Mouse (Mus musculus): ENCODE results near the gene Acox1. TPM values are rescaled to one million over a fixed set of nuclear protein-coding genes. Genes with fewer than 3 reads are reported as not detected.

Acox1 gene
- polyA plus RNA-seq, 1 experiment from 2014 or later, result 38.6 TPM

DNA sequence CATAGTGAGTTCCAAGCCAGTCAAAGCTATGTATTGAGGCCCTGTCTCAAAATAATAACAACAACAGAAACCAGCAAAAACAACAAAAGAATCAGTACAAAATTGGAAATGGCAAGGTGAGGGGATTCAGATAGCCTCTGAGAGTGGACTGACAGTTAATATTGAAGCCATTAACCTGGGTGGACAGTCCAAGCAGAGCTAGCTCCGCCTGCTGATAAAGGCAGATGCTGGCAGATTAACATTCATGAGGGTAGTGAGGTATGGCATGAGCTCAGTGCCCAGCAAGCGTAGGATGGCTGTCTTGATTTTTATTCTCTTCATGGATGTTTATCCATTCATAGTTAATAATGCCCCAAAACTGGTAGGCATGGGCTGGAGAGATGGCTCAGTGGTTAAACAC lies 2.3 kb upstream of the Acox1 start:
- Histone ChIP-seq H3K27ac (ENCODE audit: low read length) (no peak overlapping the region), H3K9ac (ENCODE audit: low read length) (no peak overlapping the region), H3K4me1 (ENCODE audit: control insufficient read depth, insufficient read depth, low read length) (peaks cover 10% of the 10 kb centered on the region), H3K36me3 (ENCODE audit: control insufficient read depth, insufficient read depth) (peaks cover 16% of the 10 kb centered on the region), H3K4me2 (ENCODE audit: low read depth, low read length) (no peak overlapping the region), H3K4me3 (ENCODE audit: low read length) (no peak overlapping the region), H3K9me3 (replicated peaks; ENCODE audit: control insufficient read depth, low read length) (no peaks in the 10 kb centered on the region), H3K27me3 (ENCODE audit: control insufficient read depth, insufficient read depth, low read length) (no peaks in the 10 kb centered on the region)
- 92% methylated on average over 2 of the region's 2 CpGs for WGBS
- ATAC-seq (replicated peaks; ENCODE audit: extremely low read depth, insufficient read depth, low FRiP score), result no peak

DNA sequence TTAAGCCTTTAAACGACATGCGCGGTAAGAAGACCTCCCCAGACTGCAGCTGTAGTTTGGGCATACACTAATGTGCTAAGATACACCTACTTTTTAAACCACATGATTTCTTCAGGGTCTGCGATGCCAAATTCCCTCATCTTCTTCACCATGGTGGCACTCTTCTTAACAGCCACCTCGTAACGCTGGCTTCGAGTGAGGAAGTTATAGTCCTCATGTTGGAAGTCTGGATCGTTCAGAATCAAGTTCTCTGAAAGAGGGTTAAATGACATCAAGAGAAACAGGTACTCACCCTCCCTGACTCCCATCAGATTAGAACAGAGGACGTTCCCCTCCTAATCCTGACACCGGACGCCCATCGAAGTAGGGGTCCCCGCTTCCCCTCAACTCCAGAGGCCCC lies 713 bp downstream of the Acox1 start:
- 17% methylated on average over 13 of the region's 13 CpGs for WGBS
- H3K9me3 ChIP-seq (replicated peaks; ENCODE audit: control insufficient read depth, low read length), result no peaks in the 10 kb centered on the region
- peaks cover 13% of the 10 kb centered on the region for H3K4me1 ChIP-seq (ENCODE audit: control insufficient read depth, insufficient read depth, low read length)
- peak overlapping the region; percentile 80 for H3K4me3 ChIP-seq (ENCODE audit: low read length)
- no peaks in the 10 kb centered on the region for H3K27me3 ChIP-seq (ENCODE audit: control insufficient read depth, insufficient read depth, low read length)
- H3K27ac ChIP-seq (ENCODE audit: low read length), result peak overlapping the region; percentile 86
- H3K4me2 ChIP-seq (ENCODE audit: low read depth, low read length), result peak overlapping the region; percentile 78
- peak overlapping the region; percentile 92 for H3K9ac ChIP-seq (ENCODE audit: low read length)
- no peak for ATAC-seq (replicated peaks; ENCODE audit: extremely low read depth, insufficient read depth, low FRiP score)
- peaks cover 7% of the 10 kb centered on the region for H3K36me3 ChIP-seq (ENCODE audit: control insufficient read depth, insufficient read depth)

DNA sequence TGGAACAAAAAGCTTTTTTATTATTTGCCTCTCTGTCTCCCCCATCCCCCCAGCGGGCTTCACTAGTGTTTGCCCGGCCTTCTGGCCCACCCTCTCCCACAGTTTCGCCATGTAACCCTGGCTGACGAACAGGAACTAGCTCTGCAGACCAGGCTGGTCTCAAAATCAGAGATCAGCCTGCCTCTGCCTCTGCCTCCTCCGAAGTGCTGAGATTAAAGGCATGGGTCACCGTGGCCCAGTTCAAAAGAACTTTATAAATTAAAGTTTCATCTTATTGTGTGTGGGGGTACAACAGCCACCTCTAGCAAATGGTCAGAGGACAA lies 1.3 kb downstream of the Acox1 start:
- H3K27me3 ChIP-seq (ENCODE audit: control insufficient read depth, insufficient read depth, low read length), result no peaks in the 10 kb centered on the region
- no peak overlapping the region for H3K27ac ChIP-seq (ENCODE audit: low read length)
- H3K4me1 ChIP-seq (ENCODE audit: control insufficient read depth, insufficient read depth, low read length), result peaks cover 13% of the 10 kb centered on the region
- H3K4me3 ChIP-seq (ENCODE audit: low read length), result peak overlapping the region; percentile 80
- H3K4me2 ChIP-seq (ENCODE audit: low read depth, low read length), result peak overlapping the region; percentile 78
- ATAC-seq (replicated peaks; ENCODE audit: extremely low read depth, insufficient read depth, low FRiP score), result no peak
- H3K36me3 ChIP-seq (ENCODE audit: control insufficient read depth, insufficient read depth), result peaks cover 7% of the 10 kb centered on the region
- no peaks in the 10 kb centered on the region for H3K9me3 ChIP-seq (replicated peaks; ENCODE audit: control insufficient read depth, low read length)
- WGBS, result 91% methylated on average over 6 of the region's 6 CpGs
- H3K9ac ChIP-seq (ENCODE audit: low read length), result peak overlapping the region; percentile 92; the same call in 1 of the 2 replicates

DNA sequence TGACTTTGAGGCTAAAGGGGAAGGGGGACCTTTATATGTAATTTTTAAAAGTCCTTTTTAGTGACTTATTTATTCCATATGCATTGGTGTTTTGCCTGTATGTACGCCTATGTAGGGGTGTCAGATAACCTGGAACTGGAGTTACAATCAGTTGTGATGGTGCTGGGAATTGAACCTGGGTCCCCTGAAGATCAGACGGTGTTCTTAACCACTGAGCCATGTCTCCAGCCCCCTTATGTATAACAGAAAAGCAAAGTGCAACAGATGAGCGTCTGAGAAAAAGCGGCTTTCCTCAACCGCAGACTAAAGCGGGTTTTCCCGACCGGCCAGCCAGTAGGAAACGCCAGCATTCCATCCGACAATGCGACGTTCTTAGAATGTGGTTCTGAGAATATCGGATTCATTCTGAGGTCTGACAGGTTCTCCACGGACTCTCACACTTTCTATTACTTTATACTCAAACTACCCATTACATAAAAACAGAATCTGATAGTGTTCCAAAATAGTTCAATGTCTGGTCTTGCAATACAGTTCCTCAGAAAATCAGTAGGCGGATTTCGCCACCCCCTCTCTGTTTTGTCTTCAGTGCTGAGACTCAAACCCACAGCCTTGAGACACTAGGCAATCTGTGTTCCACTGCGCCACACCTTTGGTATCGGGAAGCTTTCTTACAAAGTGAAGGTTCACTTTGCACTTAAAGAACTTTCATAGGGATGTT lies 1.8 kb downstream of the Acox1 start:
- Histone ChIP-seq H3K4me3 (ENCODE audit: low read length) (peak overlapping the region; percentile 80; the same call in 1 of the 2 replicates), H3K4me2 (ENCODE audit: low read depth, low read length) (no peak overlapping the region), H3K9ac (ENCODE audit: low read length) (no peak overlapping the region), H3K4me1 (ENCODE audit: control insufficient read depth, insufficient read depth, low read length) (peaks cover 13% of the 10 kb centered on the region), H3K27me3 (ENCODE audit: control insufficient read depth, insufficient read depth, low read length) (no peaks in the 10 kb centered on the region), H3K27ac (ENCODE audit: low read length) (no peak overlapping the region), H3K9me3 (replicated peaks; ENCODE audit: control insufficient read depth, low read length) (no peaks in the 10 kb centered on the region), H3K36me3 (ENCODE audit: control insufficient read depth, insufficient read depth) (peaks cover 7% of the 10 kb centered on the region)
- 92% methylated on average over 18 of the region's 18 CpGs for WGBS
- ATAC-seq (replicated peaks; ENCODE audit: extremely low read depth, insufficient read depth, low FRiP score), result no peak

DNA sequence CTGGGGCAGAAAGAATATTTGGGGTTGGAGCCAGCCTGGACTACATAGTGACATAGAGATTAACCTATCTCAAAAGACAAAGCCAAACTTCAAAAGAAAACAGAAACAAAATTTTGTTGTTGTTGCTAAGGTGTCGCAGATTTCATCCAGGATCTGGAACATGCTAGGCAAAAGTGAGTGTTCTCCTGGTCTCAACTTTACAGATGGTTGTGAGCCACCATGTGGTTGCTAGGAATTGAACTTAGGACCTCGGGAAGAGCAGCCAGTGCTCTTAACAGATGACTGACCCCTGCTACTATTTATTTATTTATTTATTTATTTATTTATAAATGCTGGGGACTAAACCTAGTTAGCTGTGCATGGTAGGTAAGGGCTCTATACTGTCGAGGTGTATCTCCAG lies 2.5 kb downstream of the Acox1 start:
- Histone ChIP-seq H3K36me3 (ENCODE audit: control insufficient read depth, insufficient read depth) (peaks cover 7% of the 10 kb centered on the region), H3K27ac (ENCODE audit: low read length) (no peak overlapping the region), H3K4me3 (ENCODE audit: low read length) (no peak overlapping the region), H3K4me1 (ENCODE audit: control insufficient read depth, insufficient read depth, low read length) (peaks cover 13% of the 10 kb centered on the region), H3K4me2 (ENCODE audit: low read depth, low read length) (no peak overlapping the region), H3K27me3 (ENCODE audit: control insufficient read depth, insufficient read depth, low read length) (no peaks in the 10 kb centered on the region), H3K9me3 (replicated peaks; ENCODE audit: control insufficient read depth, low read length) (no peaks in the 10 kb centered on the region), H3K9ac (ENCODE audit: low read length) (no peak overlapping the region)
- WGBS, result 82% methylated on average over 3 of the region's 3 CpGs
- no peak for ATAC-seq (replicated peaks; ENCODE audit: extremely low read depth, insufficient read depth, low FRiP score)

DNA sequence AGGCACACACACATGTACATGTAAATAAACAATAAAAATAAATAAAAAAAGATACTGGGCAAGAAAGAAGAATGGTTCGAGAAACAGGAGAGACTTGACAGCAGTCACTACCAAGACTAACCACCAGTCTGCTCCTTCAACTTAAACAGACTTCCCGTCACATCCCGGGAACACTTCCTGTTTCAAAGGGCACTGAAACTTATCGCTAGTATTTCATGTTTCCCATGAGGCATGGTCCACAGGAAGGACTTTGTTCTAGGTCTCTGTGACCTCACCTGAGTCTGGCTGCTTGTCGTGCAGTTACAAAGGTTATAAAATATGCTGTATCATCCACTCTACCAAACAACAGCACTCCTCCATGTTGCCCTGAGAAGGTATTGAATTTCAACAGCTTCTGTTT lies 3.6 kb downstream of the Acox1 start:
- peaks cover 7% of the 10 kb centered on the region for H3K36me3 ChIP-seq (ENCODE audit: control insufficient read depth, insufficient read depth)
- no peaks in the 10 kb centered on the region for H3K9me3 ChIP-seq (replicated peaks; ENCODE audit: control insufficient read depth, low read length)
- no peak for ATAC-seq (replicated peaks; ENCODE audit: extremely low read depth, insufficient read depth, low FRiP score)
- H3K4me2 ChIP-seq (ENCODE audit: low read depth, low read length), result no peak overlapping the region
- no peak overlapping the region for H3K9ac ChIP-seq (ENCODE audit: low read length)
- H3K27ac ChIP-seq (ENCODE audit: low read length), result no peak overlapping the region; the same call in 1 of the 2 replicates
- H3K27me3 ChIP-seq (ENCODE audit: control insufficient read depth, insufficient read depth, low read length), result no peaks in the 10 kb centered on the region
- H3K4me3 ChIP-seq (ENCODE audit: low read length), result no peak overlapping the region
- 56% methylated on average over 5 of the region's 5 CpGs for WGBS
- H3K4me1 ChIP-seq (ENCODE audit: control insufficient read depth, insufficient read depth, low read length), result peaks cover 13% of the 10 kb centered on the region

DNA sequence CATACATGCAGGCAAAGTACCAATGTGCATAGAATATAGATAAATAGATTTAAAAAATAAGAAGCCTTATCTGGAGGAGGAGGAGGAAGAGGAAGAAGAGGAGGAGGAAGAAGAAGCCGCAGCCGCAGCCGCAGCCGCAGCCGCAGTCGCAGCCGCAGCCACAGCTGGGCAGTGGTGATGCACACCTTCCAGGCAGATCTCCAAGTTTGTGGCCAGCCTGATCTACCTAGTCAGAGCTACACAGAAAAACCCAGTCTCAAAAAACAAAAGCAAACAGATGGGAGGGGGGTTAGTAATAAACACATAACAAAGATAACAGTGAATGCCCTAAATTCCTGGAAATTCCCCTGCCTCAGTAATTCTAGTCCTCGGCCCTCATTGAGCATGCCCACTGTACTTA lies 4.2 kb downstream of the Acox1 start:
- Histone ChIP-seq H3K4me3 (ENCODE audit: low read length) (no peak overlapping the region), H3K4me2 (ENCODE audit: low read depth, low read length) (no peak overlapping the region), H3K36me3 (ENCODE audit: control insufficient read depth, insufficient read depth) (peaks cover 11% of the 10 kb centered on the region), H3K27ac (ENCODE audit: low read length) (no peak overlapping the region), H3K9me3 (replicated peaks; ENCODE audit: control insufficient read depth, low read length) (no peaks in the 10 kb centered on the region), H3K27me3 (ENCODE audit: control insufficient read depth, insufficient read depth, low read length) (no peaks in the 10 kb centered on the region), H3K9ac (ENCODE audit: low read length) (no peak overlapping the region), H3K4me1 (ENCODE audit: control insufficient read depth, insufficient read depth, low read length) (peaks cover 12% of the 10 kb centered on the region)
- no peak for ATAC-seq (replicated peaks; ENCODE audit: extremely low read depth, insufficient read depth, low FRiP score)
- WGBS, result 86% methylated on average over 8 of the region's 8 CpGs

DNA sequence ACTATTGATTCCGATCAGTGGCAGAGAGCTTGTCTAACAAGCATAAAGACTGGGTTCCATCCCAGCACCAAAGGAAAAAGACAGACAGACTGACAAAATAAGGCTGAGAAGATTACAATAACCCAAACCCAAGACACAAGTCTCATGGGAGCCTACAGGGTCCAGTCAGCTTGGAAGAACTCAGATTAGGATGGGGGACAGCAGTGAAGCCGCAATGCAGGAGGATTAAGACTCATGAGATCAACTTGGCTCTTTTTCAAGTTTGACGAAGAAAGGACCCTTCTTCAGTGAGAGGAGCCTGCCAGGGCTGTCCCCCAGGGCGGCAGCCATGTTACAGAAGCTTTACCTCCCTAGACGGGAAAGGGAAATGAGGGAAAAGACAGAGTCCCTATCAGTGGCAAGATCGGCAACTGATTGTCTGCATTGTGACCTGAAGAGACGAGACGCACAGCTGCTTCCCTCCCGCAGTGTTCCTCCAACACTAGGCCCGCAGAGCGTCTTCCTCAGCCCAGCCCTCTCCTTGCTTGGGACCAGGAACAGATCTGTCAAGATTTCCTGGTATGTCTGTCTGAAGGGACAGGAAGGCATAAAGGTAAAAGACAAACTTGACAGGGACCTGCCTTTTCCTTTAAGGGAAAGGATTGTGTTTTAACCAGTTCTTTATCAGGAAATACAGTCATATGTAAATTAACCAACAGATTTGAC lies 11.5 kb downstream of the Acox1 start:
- no peaks in the 10 kb centered on the region for H3K27me3 ChIP-seq (ENCODE audit: control insufficient read depth, insufficient read depth, low read length)
- H3K9ac ChIP-seq (ENCODE audit: low read length), result no peak overlapping the region
- H3K36me3 ChIP-seq (ENCODE audit: control insufficient read depth, insufficient read depth), result peaks cover 18% of the 10 kb centered on the region
- H3K27ac ChIP-seq (ENCODE audit: low read length), result peak overlapping the region; percentile 19; the same call in 1 of the 2 replicates
- no peak overlapping the region for H3K4me3 ChIP-seq (ENCODE audit: low read length)
- no peak for ATAC-seq (replicated peaks; ENCODE audit: extremely low read depth, insufficient read depth, low FRiP score)
- 56% methylated on average over 11 of the region's 11 CpGs for WGBS
- no peak overlapping the region for H3K4me2 ChIP-seq (ENCODE audit: low read depth, low read length)
- no peaks in the 10 kb centered on the region for H3K9me3 ChIP-seq (replicated peaks; ENCODE audit: control insufficient read depth, low read length)
- peaks cover 5% of the 10 kb centered on the region for H3K4me1 ChIP-seq (ENCODE audit: control insufficient read depth, insufficient read depth, low read length)

DNA sequence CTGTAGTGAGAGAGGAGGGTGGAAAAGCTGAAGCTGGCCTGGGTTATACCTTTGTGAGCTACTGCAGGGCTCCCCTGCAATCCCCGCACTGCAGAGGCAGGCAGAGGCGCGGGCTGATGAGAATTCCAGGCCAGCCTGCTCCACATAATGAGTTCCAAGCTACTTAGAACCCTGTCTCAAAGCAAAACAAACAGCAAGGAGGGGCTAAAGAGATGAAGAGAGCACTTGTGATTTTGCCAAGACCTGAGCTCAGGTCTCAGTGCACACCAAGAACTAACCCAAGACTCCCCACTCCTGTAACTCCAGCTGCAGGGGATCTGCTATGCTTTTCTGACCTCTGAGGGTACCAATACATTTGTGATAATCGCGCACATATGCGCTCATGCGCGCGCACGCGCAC lies 12.5 kb downstream of the Acox1 start:
- Histone ChIP-seq H3K27ac (ENCODE audit: low read length) (peak overlapping the region; percentile 17; the same call in 1 of the 2 replicates), H3K9ac (ENCODE audit: low read length) (no peak overlapping the region), H3K4me3 (ENCODE audit: low read length) (no peak overlapping the region), H3K4me1 (ENCODE audit: control insufficient read depth, insufficient read depth, low read length) (peaks cover 5% of the 10 kb centered on the region), H3K4me2 (ENCODE audit: low read depth, low read length) (no peak overlapping the region), H3K27me3 (ENCODE audit: control insufficient read depth, insufficient read depth, low read length) (no peaks in the 10 kb centered on the region), H3K9me3 (replicated peaks; ENCODE audit: control insufficient read depth, low read length) (no peaks in the 10 kb centered on the region), H3K36me3 (ENCODE audit: control insufficient read depth, insufficient read depth) (peaks cover 24% of the 10 kb centered on the region)
- ATAC-seq (replicated peaks; ENCODE audit: extremely low read depth, insufficient read depth, low FRiP score), result no peak
- 90% methylated on average over 11 of the region's 11 CpGs for WGBS
